Mouse (Mus musculus) midbrain, embryonic 10.5 days (tissue): ENCODE measurements around the gene Spr. TPM values are rescaled to one million over a fixed set of nuclear protein-coding genes. Genes with fewer than 3 reads are reported as not detected.
"Not testable (repeated sequence)": the region's sequence is repeated elsewhere in the genome, so short reads cannot be mapped to it uniquely, and the experiment has no call there.

Experiments used
- DNase-seq: peaks from one replicate; pipeline ENCODE4 v3.0.0-alpha.2; 2017; ENCODE audit warnings: low spot score
- H3K27ac ChIP-seq: fragments of 300-500 bp; sonication (generic); replicated peaks from 2 replicates; pipeline ENCODE4 v1.5.1; 2016; ENCODE audit warnings: mild to moderate bottlenecking
- H3K27me3 ChIP-seq: fragments of 300-500 bp; sonication (generic); 2 replicates; pipeline ENCODE4 v1.6.1; 2016; ENCODE audit warnings: low read depth, mild to moderate bottlenecking; ENCODE audit not compliant: poor library complexity, severe bottlenecking
- H3K36me3 ChIP-seq: fragments of 300-500 bp; sonication (generic); 2 replicates; pipeline ENCODE4 v1.6.1; 2016; ENCODE audit warnings: mild to moderate bottlenecking, moderate library complexity
- H3K4me1 ChIP-seq: fragments of 300-500 bp; sonication (generic); 2 replicates; pipeline ENCODE4 v1.6.1; 2016
- H3K4me3 ChIP-seq: fragments of 300-500 bp; sonication (generic); 2 replicates; pipeline ENCODE4 v1.5.1; 2016; ENCODE audit warnings: mild to moderate bottlenecking, moderate library complexity
- H3K9me3 ChIP-seq: fragments of 300-500 bp; sonication (generic); replicated peaks from 2 replicates; pipeline ENCODE4 v1.6.1; 2016; ENCODE audit warnings: mild to moderate bottlenecking
- WGBS: fragments of 180-500 bp; shearing (Covaris S2); methylation state at CpG from one replicate; pipeline ENCODE4 v1.1.7; 2016; 5-methylcytosine and 5-hydroxymethylcytosine counted together
- polyA plus RNA-seq: library from polyadenylated mRNA; unstranded; fragments of >200 nt; fragmentation: Nextera tagmentation; extraction: Ambion mirVana; gene quantifications from 2 replicates; pipeline ENCODE4 v1.2.1, GENCODE M21; 2016

Gene Spr
- polyA plus RNA-seq, 1 experiment from 2014 or later, result 55.7 TPM

DNA sequence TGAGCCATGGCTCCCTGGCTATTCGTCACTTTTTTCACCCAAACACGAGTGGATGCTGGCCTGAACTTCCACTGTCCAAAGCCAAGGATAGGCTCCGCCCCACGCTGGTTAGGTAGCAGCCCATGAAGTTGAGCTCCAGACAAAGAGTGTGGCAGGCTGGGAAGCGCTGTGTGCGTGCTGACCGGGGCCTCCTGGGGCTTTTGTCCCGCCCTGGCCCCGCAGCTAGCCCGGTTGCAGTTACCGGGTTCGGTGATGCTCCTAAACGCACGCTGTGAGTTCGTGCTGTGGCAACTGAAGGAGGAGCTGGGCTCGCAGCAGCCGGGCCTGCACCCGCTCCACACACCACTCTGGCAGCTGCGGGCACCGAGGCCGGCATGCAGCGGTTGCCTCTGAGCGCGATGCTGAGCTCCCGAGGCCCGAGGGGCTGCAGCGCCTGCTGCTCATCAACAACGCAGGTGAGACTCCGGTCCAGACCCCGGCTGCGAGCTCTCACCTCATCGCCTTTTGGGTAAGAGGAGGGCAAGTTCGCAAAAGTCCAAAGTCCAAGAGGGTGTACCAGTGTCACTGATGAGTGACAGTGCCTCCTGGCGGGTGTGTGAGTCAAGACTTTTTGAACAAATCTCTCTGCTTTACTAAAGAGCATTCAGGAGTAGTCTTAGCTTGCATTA lies 17.4 kb upstream of the Spr start:
- whole genome bisulfite sequencing, result under 1% methylated on average over 34 of the region's 34 CpGs
- peak; percentile 72 for DNase-seq

DNA sequence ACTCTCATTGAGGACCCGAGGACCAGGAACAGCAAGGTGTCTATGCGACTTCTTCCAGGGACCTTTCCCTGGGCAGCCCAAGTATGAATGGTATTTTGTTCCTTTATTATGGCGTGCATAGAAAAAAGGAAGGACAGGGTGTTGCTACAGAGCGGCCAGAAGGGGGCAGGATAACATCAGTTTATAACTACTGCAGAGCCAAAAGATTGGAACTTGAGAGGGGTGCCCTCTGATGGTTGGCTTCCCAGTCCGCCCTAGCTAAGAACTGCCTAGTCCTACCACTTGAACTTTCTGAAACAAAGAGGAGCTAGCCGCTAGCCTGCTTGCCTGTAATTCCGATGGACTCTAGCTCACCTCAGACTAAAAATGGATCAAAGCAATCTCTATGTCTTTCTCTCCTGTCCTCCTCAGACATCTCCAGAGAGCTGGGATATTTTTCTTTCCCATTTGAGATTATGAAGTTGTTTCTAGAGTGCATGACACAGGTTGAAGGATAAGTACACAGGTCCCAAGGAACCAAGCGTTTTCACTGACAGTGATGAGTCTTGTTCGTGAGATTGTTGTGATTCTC lies 16.5 kb upstream of the Spr start:
- H3K9me3 ChIP-seq, result no peaks in the 10 kb centered on the region
- peak; percentile 75 for DNase-seq
- H3K36me3 ChIP-seq, result no peaks in the 10 kb centered on the region
- no peaks in the 10 kb centered on the region for H3K27me3 ChIP-seq
- 9% methylated on average over 9 of the region's 9 CpGs for WGBS
- no peak overlapping the region for H3K27ac ChIP-seq
- H3K4me3 ChIP-seq, result no peak overlapping the region
- peaks cover 18% of the 10 kb centered on the region for H3K4me1 ChIP-seq

More for the DNA sequence above, 17.4 kb upstream of the Spr start:
- Histone ChIP-seq H3K4me3 (peak overlapping the region; percentile 53), H3K4me1 (peaks cover 18% of the 10 kb centered on the region), H3K9me3 (no peaks in the 10 kb centered on the region), H3K27me3 (no peaks in the 10 kb centered on the region), H3K36me3 (no peaks in the 10 kb centered on the region), H3K27ac (peak overlapping the region; percentile 85)

DNA sequence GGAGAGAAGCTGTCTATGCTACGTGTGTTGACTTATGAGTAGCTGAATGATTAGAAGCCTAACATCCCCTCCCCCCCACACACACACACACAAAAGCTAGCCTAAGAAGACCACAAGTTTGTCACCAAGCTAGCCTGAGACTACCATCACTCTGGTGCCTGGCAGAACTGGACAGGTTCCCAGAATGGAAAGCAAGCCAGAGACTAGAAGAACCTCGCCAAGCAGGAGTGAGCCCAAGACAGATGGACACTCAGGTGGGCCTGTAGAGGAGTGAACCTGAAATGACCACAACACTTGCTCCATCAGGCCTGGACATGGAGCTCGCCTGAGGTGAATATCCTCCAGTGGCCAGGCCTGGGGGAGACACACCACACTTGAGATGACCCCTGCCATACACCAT lies 12.8 kb upstream of the Spr start:
- Histone ChIP-seq H3K4me1 (peaks cover 14% of the 10 kb centered on the region), H3K4me3 (no peak overlapping the region), H3K27ac (no peak overlapping the region), H3K36me3 (no peaks in the 10 kb centered on the region), H3K9me3 (no peaks in the 10 kb centered on the region), H3K27me3 (no peaks in the 10 kb centered on the region; the same call in 1 of the 2 replicates)
- WGBS, result 71% methylated on average over 3 of the region's 3 CpGs
- DNase-seq, result no peak

DNA sequence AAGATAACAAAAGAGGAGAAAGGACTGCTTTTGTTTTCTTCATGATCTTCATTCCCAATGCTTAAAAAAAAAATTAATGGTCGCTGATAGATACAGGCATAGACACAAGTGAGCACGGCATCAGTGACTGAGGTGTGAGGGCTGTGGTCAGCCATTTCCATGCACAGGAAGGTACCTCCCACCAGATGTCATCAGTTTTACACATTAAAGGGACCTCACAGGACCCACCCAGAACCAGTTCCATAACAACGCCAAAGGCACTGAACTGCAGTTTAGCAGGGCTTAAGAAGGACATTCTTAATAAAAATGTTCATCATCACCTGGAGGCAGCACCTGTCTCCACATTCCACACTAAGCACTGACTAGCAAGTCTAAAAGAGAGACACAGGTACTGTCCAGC lies 10.1 kb upstream of the Spr start:
- Histone ChIP-seq H3K9me3 (no peaks in the 10 kb centered on the region), H3K4me3 (no peak overlapping the region), H3K27me3 (no peaks in the 10 kb centered on the region; the same call in 1 of the 2 replicates), H3K4me1 (no peaks in the 10 kb centered on the region), H3K27ac (no peak overlapping the region), H3K36me3 (no peaks in the 10 kb centered on the region)
- DNase-seq, result no peak
- WGBS, result 70% methylated on average over 3 of the region's 3 CpGs

DNA sequence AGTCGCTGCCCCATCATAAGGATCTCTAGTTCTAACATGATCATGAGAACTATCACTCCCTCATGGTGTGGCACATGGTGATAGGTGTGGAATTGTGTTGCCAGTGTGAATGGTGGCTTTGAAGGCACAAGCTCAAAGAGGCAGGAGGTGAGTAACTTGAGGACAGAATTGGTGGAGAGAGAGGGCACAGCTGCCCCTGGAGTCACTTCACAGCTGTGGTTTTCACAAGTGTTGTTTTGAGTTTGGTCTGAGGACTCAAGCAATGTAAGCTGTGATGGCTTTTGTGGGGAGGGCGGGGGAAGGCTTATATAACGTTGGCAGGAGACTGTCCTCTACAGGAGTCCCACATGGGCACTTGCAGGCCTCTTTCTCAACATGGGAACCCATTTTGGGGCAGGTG lies 6.9 kb upstream of the Spr start:
- H3K36me3 ChIP-seq, result no peaks in the 10 kb centered on the region
- no peak overlapping the region for H3K4me3 ChIP-seq
- DNase-seq, result no peak
- H3K27ac ChIP-seq, result no peak overlapping the region
- H3K27me3 ChIP-seq, result no peaks in the 10 kb centered on the region; the same call in 1 of the 2 replicates
- 71% methylated on average over 3 of the region's 3 CpGs for WGBS
- no peaks in the 10 kb centered on the region for H3K9me3 ChIP-seq
- H3K4me1 ChIP-seq, result no peaks in the 10 kb centered on the region

DNA sequence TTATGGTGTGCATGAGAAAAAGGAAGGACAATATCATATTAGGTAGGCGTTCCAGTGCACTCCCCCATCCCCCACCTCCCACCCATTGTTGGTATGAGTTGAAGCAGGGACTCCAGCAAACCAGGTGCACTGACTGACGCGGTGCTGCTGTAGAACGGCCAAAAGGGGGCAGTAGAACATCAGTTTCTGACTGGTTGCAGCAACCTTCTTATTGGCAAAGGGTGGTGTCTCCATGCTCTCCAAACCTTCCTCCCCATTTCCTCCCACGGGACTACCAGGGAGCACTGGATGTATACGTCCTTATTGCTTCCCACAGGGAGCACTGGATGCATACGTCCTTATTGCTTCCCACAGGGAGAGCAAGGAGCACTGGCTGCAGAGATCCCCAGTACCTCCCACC lies 3.4 kb upstream of the Spr start:
- WGBS, result 9% methylated on average over 7 of the region's 7 CpGs
- not testable (repeated sequence) for H3K9me3 ChIP-seq, H3K36me3 ChIP-seq, H3K4me3 ChIP-seq, H3K27ac ChIP-seq, DNase-seq, H3K27me3 ChIP-seq
- peaks cover 16% of the 10 kb centered on the region for H3K4me1 ChIP-seq

DNA sequence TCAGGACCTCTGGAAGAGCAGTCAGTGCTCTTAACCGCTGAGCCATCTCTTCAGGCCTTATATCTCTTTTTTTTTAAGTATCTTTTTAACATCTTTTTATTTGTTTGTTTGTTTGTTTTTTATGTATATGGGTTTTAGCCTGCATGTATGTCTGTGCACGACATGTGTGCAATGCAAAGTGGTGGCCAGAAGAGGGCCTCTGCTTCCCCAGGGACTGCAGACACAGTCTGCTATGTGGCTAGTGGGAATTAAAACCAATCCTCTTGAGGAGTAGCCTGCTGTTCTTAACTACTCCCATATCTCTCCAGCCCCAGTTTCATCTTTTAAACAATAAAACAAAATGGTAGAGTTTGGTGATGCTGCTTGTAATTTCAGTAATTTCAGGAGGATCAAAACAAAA lies 2.0 kb upstream of the Spr start:
- DNase-seq, result no peak
- WGBS, result 87% methylated on average over 2 of the region's 2 CpGs

DNA sequence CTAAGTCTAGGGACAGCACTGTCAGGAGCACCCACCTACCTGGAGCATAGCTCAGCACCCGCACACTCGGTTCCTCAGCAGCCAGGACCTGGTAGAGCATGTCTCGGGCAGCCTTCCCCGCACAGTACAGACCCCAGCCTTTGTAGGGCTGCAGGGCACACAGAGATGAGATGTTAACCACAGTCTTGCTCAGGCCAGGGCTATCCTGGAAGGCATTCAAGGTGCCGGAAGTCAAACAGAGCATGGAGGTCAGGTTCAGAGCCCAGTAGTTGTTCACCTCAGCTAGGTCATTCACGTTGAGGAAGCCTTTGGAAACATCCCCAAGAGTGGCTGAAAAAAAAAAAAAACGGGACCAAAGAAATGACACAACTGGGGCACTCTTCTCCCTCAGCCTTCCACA lies 782 bp downstream of the Spr start:
- not testable (repeated sequence) for H3K27me3 ChIP-seq

More for the DNA sequence above, 2.0 kb upstream of the Spr start:
- H3K27me3 ChIP-seq, result no peaks in the 10 kb centered on the region
- H3K4me1 ChIP-seq, result peaks cover 16% of the 10 kb centered on the region
- no peak overlapping the region for H3K4me3 ChIP-seq
- no peak overlapping the region for H3K27ac ChIP-seq
- H3K9me3 ChIP-seq, result no peaks in the 10 kb centered on the region
- H3K36me3 ChIP-seq, result 0 out of 2 replicates have a peak, but pooled peaks cover 3% of the 10 kb centered on the region

DNA sequence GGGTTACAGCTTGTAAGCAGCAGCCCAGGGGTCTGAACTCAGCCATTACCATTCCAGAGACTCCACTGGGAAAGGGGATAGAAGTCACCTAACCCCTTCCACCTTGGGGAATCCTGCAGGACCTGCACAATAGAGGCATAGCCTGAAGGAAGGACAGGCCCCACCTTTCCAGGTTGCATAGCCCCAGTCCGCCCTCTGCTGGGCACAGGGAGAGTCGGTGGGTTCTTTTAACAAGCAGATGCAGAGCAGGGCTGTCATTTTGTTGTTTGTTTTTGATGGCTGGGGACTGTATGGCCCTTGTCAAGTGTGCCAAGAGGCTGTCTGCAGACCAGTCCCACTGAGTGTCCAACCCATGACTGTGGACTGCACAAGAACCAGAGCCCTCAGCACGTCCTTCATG lies 4.8 kb downstream of the Spr start:
- not testable (repeated sequence) for H3K4me1 ChIP-seq, H3K4me3 ChIP-seq, H3K27me3 ChIP-seq, DNase-seq, H3K9me3 ChIP-seq, H3K27ac ChIP-seq
- WGBS, result 26% methylated on average over 3 of the region's 3 CpGs
- H3K36me3 ChIP-seq, result peaks cover 16% of the 10 kb centered on the region

More for the DNA sequence above, 782 bp downstream of the Spr start:
- Histone ChIP-seq H3K36me3 (peaks cover 16% of the 10 kb centered on the region), H3K4me1 (peaks cover 16% of the 10 kb centered on the region), H3K27ac (peak overlapping the region; percentile 93; the same call in 1 of the 2 replicates), H3K4me3 (peak overlapping the region; percentile 76)
- DNase-seq, H3K9me3 ChIP-seq: not testable (repeated sequence)
- 71% methylated on average over 7 of the region's 7 CpGs for WGBS

DNA sequence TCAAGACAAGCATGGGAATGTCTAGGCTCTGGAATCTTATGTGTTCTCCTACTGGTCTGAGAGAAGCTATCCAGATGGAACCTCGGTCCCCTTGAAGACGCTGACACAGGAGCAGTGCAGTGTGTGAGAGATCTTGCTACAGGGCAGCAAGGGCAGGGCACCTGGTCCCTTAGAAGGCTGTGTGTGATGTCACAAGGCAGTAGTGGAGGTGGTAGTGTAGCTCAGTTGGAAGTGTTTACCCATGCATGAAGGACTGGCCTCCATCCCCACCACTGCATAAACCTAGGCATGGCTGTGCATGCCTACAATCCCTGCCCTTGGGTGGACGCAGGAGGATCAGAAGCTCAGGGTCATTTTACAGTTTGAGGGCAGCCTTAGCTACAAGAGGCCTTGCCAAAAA lies 5.3 kb downstream of the Spr start:
- peaks cover 16% of the 10 kb centered on the region for H3K36me3 ChIP-seq
- not testable (repeated sequence) for H3K4me3 ChIP-seq, H3K4me1 ChIP-seq, H3K27ac ChIP-seq, H3K27me3 ChIP-seq, DNase-seq, H3K9me3 ChIP-seq
- 91% methylated on average over 3 of the region's 3 CpGs for WGBS

DNA sequence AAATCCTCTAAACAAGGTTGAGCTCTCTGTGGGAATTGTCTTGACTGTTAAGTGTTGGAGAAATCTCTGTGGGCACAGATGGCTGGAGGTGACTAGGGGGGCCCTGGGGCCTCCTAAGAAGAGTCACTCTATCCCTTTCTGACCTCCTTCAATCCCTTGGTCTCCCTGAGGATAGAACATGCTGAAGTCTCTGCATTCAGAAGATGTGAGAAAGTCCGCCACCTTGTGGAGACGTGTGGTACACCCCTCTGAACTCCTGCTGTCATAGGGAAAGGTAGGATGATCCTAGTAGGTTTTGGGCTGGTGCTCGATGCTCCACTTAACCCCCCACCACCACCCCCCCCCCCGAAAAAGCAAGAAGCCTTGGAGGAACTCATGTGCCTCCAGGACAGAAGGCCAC lies 5.9 kb downstream of the Spr start:
- H3K27ac ChIP-seq, result no peak overlapping the region
- H3K27me3 ChIP-seq, result peaks cover 14% of the 10 kb centered on the region
- H3K9me3 ChIP-seq, result no peaks in the 10 kb centered on the region
- no peak overlapping the region for H3K4me3 ChIP-seq
- 5% methylated on average over 4 of the region's 4 CpGs for WGBS
- peak; percentile 68 for DNase-seq
- peaks cover 2% of the 10 kb centered on the region for H3K4me1 ChIP-seq
- peaks cover 16% of the 10 kb centered on the region for H3K36me3 ChIP-seq

DNA sequence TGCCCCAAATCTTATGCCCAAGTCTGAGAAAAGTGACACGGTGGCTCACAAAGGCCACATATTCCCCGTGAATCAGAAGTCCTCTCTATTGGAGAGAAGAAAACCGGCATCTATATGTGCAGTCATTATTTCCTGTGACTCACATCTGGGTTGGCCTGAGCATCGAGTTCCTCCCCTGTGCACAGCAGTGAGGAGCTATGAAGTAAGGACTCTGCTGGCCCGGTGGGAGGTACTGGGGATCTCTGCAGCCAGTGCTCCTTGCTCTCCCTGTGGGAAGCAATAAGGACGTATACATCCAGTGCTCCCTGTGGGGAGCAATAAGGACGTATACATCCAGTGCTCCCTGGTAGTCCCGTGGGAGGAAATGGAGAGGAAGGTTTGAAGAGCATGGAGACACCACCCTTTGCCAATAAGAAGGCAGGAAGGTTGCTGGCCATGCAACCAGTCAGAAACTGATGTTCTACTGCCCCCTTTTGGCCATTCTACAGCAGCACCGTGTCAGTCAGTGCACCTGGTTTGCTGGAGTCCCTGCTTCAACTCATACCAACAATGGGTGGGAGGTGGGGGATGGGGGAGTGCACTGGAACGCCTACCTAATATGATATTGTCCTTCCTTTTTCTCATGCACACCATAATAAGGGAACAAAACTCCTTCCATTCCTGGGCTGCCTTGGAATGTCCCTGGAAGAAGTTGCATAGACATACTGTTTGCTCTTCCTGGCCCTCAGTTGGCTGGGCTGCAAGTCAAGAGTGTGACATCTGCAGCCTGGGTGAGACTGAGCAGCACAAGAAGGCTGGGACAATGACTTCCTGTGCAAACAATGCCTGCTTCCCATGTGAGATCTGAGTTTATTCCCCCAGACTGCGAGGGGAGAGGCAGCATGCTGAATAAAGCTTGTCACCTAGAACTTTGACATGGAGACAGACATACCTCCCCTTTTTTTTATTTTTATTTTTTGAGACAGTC lies 19.7 kb downstream of the Spr start:
- not testable (repeated sequence) for H3K36me3 ChIP-seq, H3K4me1 ChIP-seq, H3K9me3 ChIP-seq, H3K27ac ChIP-seq, H3K27me3 ChIP-seq, H3K4me3 ChIP-seq
- WGBS, result 37% methylated on average over 11 of the region's 11 CpGs
- DNase-seq, result peak; percentile 49
